In genomic region chr2:131987950-131988349, GRCm38 (mm10) we compare ENCODE assay signal across 19 mouse cellular contexts. TPM values are rescaled to one million over a fixed set of nuclear protein-coding genes. Genes with fewer than 3 reads are reported as not detected.
DNase-seq lines count a peak whose midpoint lies in the region; ATAC-seq and TF ChIP-seq lines count a peak whose summit lies in the region.
"Had no signal": no experiment of that assay in that cellular context is flagged by ENCODE, and none has a peak within 500 bp of the region (broad histone marks: within the 10 kb centered on the region; RNA-seq: fewer than 3 reads in every experiment).

No protein-coding gene starts in this region.

- H3K36me3 ChIP-seq in embryonic facial prominence, embryonic 11.5 days (replicated peaks; ENCODE audit: control insufficient read depth, insufficient read depth, low read depth, low read length) = no peaks in the 10 kb centered on the region
- H3K36me3 ChIP-seq in embryonic facial prominence, embryonic 10.5 days (replicated peaks) = no peaks in the 10 kb centered on the region
- H3K36me3 ChIP-seq in liver, postnatal 0 days (replicated peaks; ENCODE audit: insufficient read depth, low read length) = no peaks in the 10 kb centered on the region
- H3K36me3 ChIP-seq in liver, embryonic 11.5 days (ENCODE audit: control insufficient read depth, insufficient read depth, low read length) = no peaks in the 10 kb centered on the region
- H3K36me3 ChIP-seq: heart, embryonic 12.5 days; neural tube, embryonic 12.5 days had no signal

- no peak overlapping the region for H3K27ac ChIP-seq in embryonic facial prominence, embryonic 11.5 days (replicated peaks; ENCODE audit: low read depth, low read length)
- H3K27ac ChIP-seq in embryonic facial prominence, embryonic 10.5 days (replicated peaks) = no peak overlapping the region
- H3K27ac ChIP-seq in liver, postnatal 0 days (ENCODE audit: low read depth) = no peak overlapping the region
- no peak overlapping the region for H3K27ac ChIP-seq in liver, embryonic 11.5 days (ENCODE audit: low read depth, low read length)
- H3K27ac ChIP-seq: hindbrain, embryonic 13.5 days; macrophage; neural tube, embryonic 12.5 days had no signal

- 52% methylated on average over 3 of the region's 3 CpGs for WGBS in embryonic facial prominence, embryonic 11.5 days
- 57% methylated on average over 3 of the region's 3 CpGs for WGBS in embryonic facial prominence, embryonic 10.5 days
- 36% methylated on average over 3 of the region's 3 CpGs for WGBS in liver, postnatal 0 days (ENCODE audit: insufficient replicate concordance)
- WGBS in liver, embryonic 11.5 days = 56% methylated on average over 3 of the region's 3 CpGs

- H3K9me3 ChIP-seq in embryonic facial prominence, embryonic 11.5 days (replicated peaks; ENCODE audit: control insufficient read depth, low read length) = no peaks in the 10 kb centered on the region
- no peaks in the 10 kb centered on the region for H3K9me3 ChIP-seq in embryonic facial prominence, embryonic 10.5 days
- H3K9me3 ChIP-seq in liver, postnatal 0 days (ENCODE audit: low read length) = no peaks in the 10 kb centered on the region
- no peaks in the 10 kb centered on the region for H3K9me3 ChIP-seq in liver, embryonic 11.5 days (ENCODE audit: control insufficient read depth, low read length)
- H3K9me3 ChIP-seq: heart, embryonic 12.5 days; hindbrain, embryonic 13.5 days; neural tube, embryonic 12.5 days had no signal

- peak; percentile 22 for DNase-seq in embryonic facial prominence, embryonic 11.5 days (ENCODE audit: low spot score)
- DNase-seq in embryonic facial prominence, embryonic 10.5 days (ENCODE audit: low spot score) = no peak
- DNase-seq in liver, postnatal 0 days = no peak
- no peak for DNase-seq in liver, embryonic 11.5 days (ENCODE audit: low spot score)
- peak; percentile 2 for DNase-seq in thymus, postnatal 4 days
- no peak for DNase-seq in thymus, postnatal 10 days (ENCODE audit: low spot score in 2 of 2)
- DNase-seq in ovary, postnatal 14 days (ENCODE audit: low spot score) = no peak
- DNase-seq: cerebellum, adult 11-12 months; forebrain, postnatal 0 days; gastrocnemius, postnatal 14 days; kidney, adult 8-10 months; liver had no signal

- no peak overlapping the region for H3K4me3 ChIP-seq in embryonic facial prominence, embryonic 11.5 days (ENCODE audit: low read depth, low read length)
- H3K4me3 ChIP-seq in embryonic facial prominence, embryonic 10.5 days = no peak overlapping the region
- no peak overlapping the region for H3K4me3 ChIP-seq in liver, postnatal 0 days (ENCODE audit: low read depth, low read length)
- H3K4me3 ChIP-seq in liver, embryonic 11.5 days (ENCODE audit: low read depth, low read length) = no peak overlapping the region
- H3K4me3 ChIP-seq: erythroblast, embryonic 14.5 days; heart, embryonic 12.5 days; hindbrain, embryonic 13.5 days; neural tube, embryonic 12.5 days had no signal

- H3K27me3 ChIP-seq in embryonic facial prominence, embryonic 11.5 days (ENCODE audit: control insufficient read depth, insufficient read depth, low read length) = no peaks in the 10 kb centered on the region
- no peaks in the 10 kb centered on the region for H3K27me3 ChIP-seq in embryonic facial prominence, embryonic 10.5 days (replicated peaks; ENCODE audit: low read depth, poor library complexity, severe bottlenecking)
- no peaks in the 10 kb centered on the region for H3K27me3 ChIP-seq in liver, postnatal 0 days (ENCODE audit: insufficient read depth, low read length)
- no peaks in the 10 kb centered on the region for H3K27me3 ChIP-seq in liver, embryonic 11.5 days (replicated peaks; ENCODE audit: control insufficient read depth, insufficient read depth, low read length)
- H3K27me3 ChIP-seq: heart, embryonic 12.5 days; hindbrain, embryonic 13.5 days; neural tube, embryonic 12.5 days had no signal

- TF ChIP-seq EP300 in liver, postnatal 0 days (IDR thresholded peaks at IDR 0.05; ENCODE audit: low read depth) = no peak

- TF ChIP-seq CTCF in liver, postnatal 0 days (IDR thresholded peaks at IDR 0.05; ENCODE audit: low read depth) = peak; percentile 42; the same call in 1 of the 2 replicates

- no peak overlapping the region for H3K9ac ChIP-seq in embryonic facial prominence, embryonic 11.5 days (replicated peaks; ENCODE audit: low read length)
- no peak overlapping the region for H3K9ac ChIP-seq in liver, postnatal 0 days (replicated peaks)
- H3K9ac ChIP-seq in liver, embryonic 11.5 days (ENCODE audit: low read depth, low read length) = no peak overlapping the region
- H3K9ac ChIP-seq: forebrain, postnatal 0 days; heart, embryonic 12.5 days; hindbrain, embryonic 13.5 days; neural tube, embryonic 12.5 days had no signal

- no peak for ATAC-seq in embryonic facial prominence, embryonic 11.5 days (replicated peaks; ENCODE audit: insufficient number of reproducible peaks, low FRiP score, low TSS enrichment, low read depth)
- no peak for ATAC-seq in liver, postnatal 0 days
- no peak for ATAC-seq in liver, embryonic 11.5 days (replicated peaks; ENCODE audit: low FRiP score)
- ATAC-seq in megakaryocyte-erythroid progenitor cell, adult 5-6 weeks (replicated peaks; ENCODE audit: low FRiP score, low TSS enrichment, poor library complexity, severe bottlenecking) = no peak
- ATAC-seq: forebrain, postnatal 0 days; midbrain, embryonic 16.5 days had no signal

- no peaks in the 10 kb centered on the region for H3K4me1 ChIP-seq in embryonic facial prominence, embryonic 11.5 days (ENCODE audit: control insufficient read depth, insufficient read depth, low read length)
- H3K4me1 ChIP-seq in embryonic facial prominence, embryonic 10.5 days = no peaks in the 10 kb centered on the region
- H3K4me1 ChIP-seq in liver, postnatal 0 days (ENCODE audit: insufficient read depth) = peaks cover 6% of the 10 kb centered on the region; the same call in 1 of the 2 replicates
- H3K4me1 ChIP-seq in liver, embryonic 11.5 days (replicated peaks; ENCODE audit: control insufficient read depth, insufficient read depth, low read length) = no peaks in the 10 kb centered on the region
- H3K4me1 ChIP-seq: hindbrain, embryonic 13.5 days; neural tube, embryonic 12.5 days had no signal

- no peak overlapping the region for H3K4me2 ChIP-seq in embryonic facial prominence, embryonic 11.5 days (ENCODE audit: low read depth, low read length)
- H3K4me2 ChIP-seq in liver, postnatal 0 days (ENCODE audit: low read depth, low read length) = no peak overlapping the region
- no peak overlapping the region for H3K4me2 ChIP-seq in liver, embryonic 11.5 days
- H3K4me2 ChIP-seq: heart, embryonic 12.5 days; hindbrain, embryonic 13.5 days; neural tube, embryonic 12.5 days had no signal

RNA-seq across cellular contexts. Expression of gene Prnd, which starts 37.3 kb away (rescaled TPM):
- 15.1 and 15.6 TPM in 2 replicates for polyA plus RNA-seq in embryonic facial prominence, embryonic 11.5 days (2014; fragmentation: Nextera tagmentation; extraction: Ambion mirVana)
- polyA plus RNA-seq in embryonic facial prominence, embryonic 10.5 days (2016; fragmentation: Nextera tagmentation; extraction: Ambion mirVana) = 6.6 and 10.0 TPM in 2 replicates
- polyA plus RNA-seq in liver, postnatal 0 days (2015; fragmentation: Nextera tagmentation; extraction: Ambion mirVana) = 0.40 and 0.47 TPM in 2 replicates
- polyA plus RNA-seq in liver, embryonic 11.5 days (2014; fragmentation: Nextera tagmentation; extraction: Ambion mirVana) = 1.6 and 2.5 TPM in 2 replicates
- not detected in 2 replicates for total RNA-seq in megakaryocyte-erythroid progenitor cell, adult 5-6 weeks (2014; fragmentation: Nextera tagmentation)
- total RNA-seq in megakaryocyte-erythroid progenitor cell, adult 5-6 weeks (2017) = not detected in 2 replicates
- polyA plus RNA-seq: erythroblast, embryonic 14.5 days; macrophage had no signal

RNA-seq across cellular contexts. Expression of gene Rassf2, which starts 42.1 kb away (rescaled TPM):
- polyA plus RNA-seq in embryonic facial prominence, embryonic 11.5 days (2014; fragmentation: Nextera tagmentation; extraction: Ambion mirVana) = 9.5 and 10.3 TPM in 2 replicates
- polyA plus RNA-seq in embryonic facial prominence, embryonic 10.5 days (2016; fragmentation: Nextera tagmentation; extraction: Ambion mirVana) = 10.6 and 14.2 TPM in 2 replicates
- polyA plus RNA-seq in liver, postnatal 0 days (2015; fragmentation: Nextera tagmentation; extraction: Ambion mirVana) = 1.9 and 3.0 TPM in 2 replicates
- polyA plus RNA-seq in liver, embryonic 11.5 days (2014; fragmentation: Nextera tagmentation; extraction: Ambion mirVana) = 4.9 and 6.2 TPM in 2 replicates
- total RNA-seq in megakaryocyte-erythroid progenitor cell, adult 5-6 weeks (2014; fragmentation: Nextera tagmentation) = 4.3 and 10.8 TPM in 2 replicates
- total RNA-seq in megakaryocyte-erythroid progenitor cell, adult 5-6 weeks (2017) = 2.3 and 4.8 TPM in 2 replicates

Comparison
In these comparisons a context has a peak if more than half of its experiments do, and no peak if none do; other contexts are left out.
1. DNase-seq: peak in embryonic facial prominence, embryonic 11.5 days (single experiment) and thymus, postnatal 4 days (single experiment); none in embryonic facial prominence, embryonic 10.5 days (single experiment), liver, postnatal 0 days (single experiment), liver, embryonic 11.5 days (single experiment), thymus, postnatal 10 days (0 of 2) and ovary, postnatal 14 days (single experiment).